46 mouse cellular contexts compared by ENCODE assay signal in the genomic region with DNA sequence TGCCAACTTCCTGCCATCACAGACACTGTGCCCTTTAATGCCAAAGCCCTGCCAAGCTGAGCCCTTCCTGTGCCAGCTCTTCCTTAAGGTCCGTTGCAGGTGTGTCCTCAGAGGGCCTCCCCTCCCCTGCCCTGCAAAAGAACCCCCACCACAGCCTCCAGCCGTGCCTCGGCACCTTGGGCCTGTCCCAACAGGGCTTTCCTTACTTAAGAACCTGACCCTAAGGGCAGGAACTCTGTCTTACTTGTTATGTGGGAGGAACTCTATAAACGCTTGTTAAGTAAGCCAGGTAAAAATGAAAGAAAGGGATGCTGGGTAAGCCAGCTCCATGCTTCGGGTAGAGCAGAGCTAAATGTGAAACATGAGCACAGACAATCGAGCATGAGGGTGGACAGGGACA. TPM values are rescaled to one million over a fixed set of nuclear protein-coding genes. Genes with fewer than 3 reads are reported as not detected.
"Had no signal": no experiment of that assay in that cellular context is flagged by ENCODE, and none has a peak within 500 bp of the region (broad histone marks: within the 10 kb centered on the region; RNA-seq: fewer than 3 reads in every experiment).

No protein-coding gene starts in this region.

- H3K9ac ChIP-seq: limb, embryonic 12.5 days; limb, embryonic 13.5 days; limb, embryonic 15.5 days; liver, embryonic 12.5 days; liver, embryonic 13.5 days; liver, embryonic 14.5 days; liver, embryonic 15.5 days; liver, postnatal 0 days; lung, embryonic 14.5 days; lung, embryonic 15.5 days; midbrain, embryonic 12.5 days; midbrain, embryonic 13.5 days had no signal

- H3K4me3 ChIP-seq: left cerebral cortex, adult 2 months; limb, embryonic 10.5 days; limb, embryonic 12.5 days; limb, embryonic 13.5 days; limb, embryonic 15.5 days; liver, embryonic 12.5 days; liver, embryonic 13.5 days; liver, embryonic 15.5 days; lung, embryonic 15.5 days; megakaryocyte, embryonic 14.5 days; midbrain, embryonic 10.5 days; midbrain, embryonic 12.5 days; midbrain, embryonic 13.5 days; myocyte had no signal

- H3K4me2 ChIP-seq: limb, embryonic 12.5 days; limb, embryonic 13.5 days; limb, embryonic 15.5 days; liver, embryonic 11.5 days; liver, embryonic 12.5 days; liver, embryonic 13.5 days; liver, embryonic 15.5 days; lung, embryonic 14.5 days; lung, embryonic 15.5 days; midbrain, embryonic 12.5 days; midbrain, embryonic 13.5 days had no signal

- H3K27ac ChIP-seq: left cerebral cortex, adult 2 months; limb, embryonic 10.5 days; limb, embryonic 12.5 days; limb, embryonic 13.5 days; limb, embryonic 15.5 days; liver, embryonic 12.5 days; liver, embryonic 13.5 days; liver, embryonic 14.5 days; liver, embryonic 15.5 days; lung, embryonic 15.5 days; macrophage; midbrain, embryonic 10.5 days; midbrain, embryonic 12.5 days; midbrain, embryonic 13.5 days had no signal

- DNase-seq: left cerebral cortex, postnatal 4 days; liver; liver, embryonic 13.5 days; liver, postnatal 0 days; lung, adult 18-20 months; lung, adult 2 months; lung, embryonic 14.5 days; lung, postnatal 10 days; lung, postnatal 14 days; lung, postnatal 36 days; lung, postnatal 4 days; midbrain, embryonic 14.5 days had no signal

- H3K9me3 ChIP-seq: limb, embryonic 10.5 days; limb, embryonic 12.5 days; limb, embryonic 13.5 days; limb, embryonic 15.5 days; liver, embryonic 12.5 days; liver, embryonic 13.5 days; liver, embryonic 15.5 days; lung, embryonic 15.5 days; megakaryocyte, embryonic 14.5 days; midbrain, embryonic 10.5 days; midbrain, embryonic 12.5 days; midbrain, embryonic 13.5 days had no signal

- ATAC-seq: liver, embryonic 12.5 days; liver, postnatal 0 days; lung, postnatal 0 days; midbrain, embryonic 13.5 days; midbrain, embryonic 16.5 days had no signal

- H3K36me3 ChIP-seq: limb, embryonic 10.5 days; limb, embryonic 12.5 days; limb, embryonic 13.5 days; limb, embryonic 15.5 days; liver, embryonic 12.5 days; liver, embryonic 13.5 days; liver, embryonic 15.5 days; lung, embryonic 15.5 days; midbrain, embryonic 10.5 days; midbrain, embryonic 12.5 days; midbrain, embryonic 13.5 days had no signal

RNA-seq across cellular contexts. Expression of a gene that starts 7.1 kb away (rescaled TPM):
- total RNA-seq: left cerebral cortex, adult 18-20 months; left cerebral cortex, adult 2 months; left cerebral cortex, adult 8-10 months; left cerebral cortex, postnatal 10 days; left cerebral cortex, postnatal 14 days; left cerebral cortex, postnatal 25 days; left cerebral cortex, postnatal 36 days; megakaryocyte progenitor cell, adult 5-6 weeks; megakaryocyte, adult 5-6 weeks; megakaryocyte-erythroid progenitor cell, adult 5-6 weeks; monocyte, adult 5-6 weeks had no signal
- polyA plus RNA-seq: limb, embryonic 10.5 days; limb, embryonic 11.5 days; limb, embryonic 12.5 days; liver, embryonic 11.5 days; liver, embryonic 12.5 days; liver, embryonic 13.5 days; liver, embryonic 14.5 days; liver, embryonic 15.5 days; liver, embryonic 16.5 days; liver, postnatal 0 days; macrophage had no signal

RNA-seq across cellular contexts. Expression of a gene that starts 8.5 kb away (rescaled TPM):
- total RNA-seq: left cerebral cortex, adult 18-20 months; left cerebral cortex, adult 2 months; left cerebral cortex, adult 8-10 months; left cerebral cortex, postnatal 10 days; left cerebral cortex, postnatal 14 days; left cerebral cortex, postnatal 25 days; left cerebral cortex, postnatal 36 days; liver, adult 2 months; megakaryocyte, adult 5-6 weeks; megakaryocyte-erythroid progenitor cell, adult 5-6 weeks; monocyte, adult 5-6 weeks had no signal
- polyA plus RNA-seq: limb, embryonic 10.5 days; limb, embryonic 11.5 days; limb, embryonic 12.5 days; liver, embryonic 11.5 days; liver, embryonic 12.5 days; liver, postnatal 0 days; macrophage; midbrain, embryonic 10.5 days; midbrain, embryonic 12.5 days; midbrain, embryonic 14.5 days; midbrain, embryonic 16.5 days; midbrain, postnatal 0 days; myocyte had no signal

RNA-seq across cellular contexts. Expression of a gene that starts 21.1 kb away (rescaled TPM):
- total RNA-seq: left cerebral cortex, adult 18-20 months; left cerebral cortex, adult 2 months; left cerebral cortex, adult 8-10 months; left cerebral cortex, postnatal 14 days; left cerebral cortex, postnatal 25 days; left cerebral cortex, postnatal 36 days; left cerebral cortex, postnatal 4 days; liver, adult 2 months; megakaryocyte progenitor cell, adult 5-6 weeks; megakaryocyte, adult 5-6 weeks; megakaryocyte-erythroid progenitor cell, adult 5-6 weeks; monocyte, adult 5-6 weeks had no signal
- polyA plus RNA-seq: limb, embryonic 11.5 days; limb, embryonic 12.5 days; limb, embryonic 13.5 days; liver, adult 2 months; liver, embryonic 11.5 days; liver, embryonic 12.5 days; liver, embryonic 14.5 days; liver, embryonic 15.5 days; liver, embryonic 16.5 days; liver, postnatal 0 days; macrophage; midbrain, embryonic 10.5 days; midbrain, embryonic 12.5 days; midbrain, embryonic 13.5 days; midbrain, embryonic 14.5 days; midbrain, embryonic 16.5 days; midbrain, postnatal 0 days; myocyte had no signal

RNA-seq across cellular contexts. Expression of a gene that starts 40.3 kb away (rescaled TPM):
- total RNA-seq: left cerebral cortex, adult 18-20 months; left cerebral cortex, adult 2 months; left cerebral cortex, adult 8-10 months; left cerebral cortex, postnatal 10 days; left cerebral cortex, postnatal 14 days; left cerebral cortex, postnatal 25 days; left cerebral cortex, postnatal 36 days; left cerebral cortex, postnatal 4 days; liver, adult 2 months; megakaryocyte progenitor cell, adult 5-6 weeks; megakaryocyte, adult 5-6 weeks; megakaryocyte-erythroid progenitor cell, adult 5-6 weeks; midbrain, postnatal 0 days; monocyte, adult 5-6 weeks had no signal
- polyA plus RNA-seq: limb, embryonic 10.5 days; limb, embryonic 11.5 days; limb, embryonic 12.5 days; limb, embryonic 13.5 days; limb, embryonic 14.5 days; liver, adult 2 months; liver, embryonic 11.5 days; liver, embryonic 12.5 days; liver, embryonic 13.5 days; liver, embryonic 14.5 days; liver, embryonic 15.5 days; liver, embryonic 16.5 days; liver, postnatal 0 days; lung, embryonic 14.5 days; lung, embryonic 15.5 days; lung, embryonic 16.5 days; lung, postnatal 0 days; macrophage; midbrain, embryonic 10.5 days; midbrain, embryonic 12.5 days; midbrain, embryonic 13.5 days; midbrain, embryonic 14.5 days; midbrain, postnatal 0 days; myocyte had no signal
